Mouse (Mus musculus): ENCODE data around the gene Myo1g. TPM values are rescaled to one million over a fixed set of nuclear protein-coding genes. Genes with fewer than 3 reads are reported as not detected.
"Not testable (repeated sequence)": the region's sequence is repeated elsewhere in the genome, so short reads cannot be mapped to it uniquely, and the experiment has no call there.

The Myo1g gene
- polyA plus RNA-seq, 1 experiment from 2014 or later = 0.64 TPM

DNA sequence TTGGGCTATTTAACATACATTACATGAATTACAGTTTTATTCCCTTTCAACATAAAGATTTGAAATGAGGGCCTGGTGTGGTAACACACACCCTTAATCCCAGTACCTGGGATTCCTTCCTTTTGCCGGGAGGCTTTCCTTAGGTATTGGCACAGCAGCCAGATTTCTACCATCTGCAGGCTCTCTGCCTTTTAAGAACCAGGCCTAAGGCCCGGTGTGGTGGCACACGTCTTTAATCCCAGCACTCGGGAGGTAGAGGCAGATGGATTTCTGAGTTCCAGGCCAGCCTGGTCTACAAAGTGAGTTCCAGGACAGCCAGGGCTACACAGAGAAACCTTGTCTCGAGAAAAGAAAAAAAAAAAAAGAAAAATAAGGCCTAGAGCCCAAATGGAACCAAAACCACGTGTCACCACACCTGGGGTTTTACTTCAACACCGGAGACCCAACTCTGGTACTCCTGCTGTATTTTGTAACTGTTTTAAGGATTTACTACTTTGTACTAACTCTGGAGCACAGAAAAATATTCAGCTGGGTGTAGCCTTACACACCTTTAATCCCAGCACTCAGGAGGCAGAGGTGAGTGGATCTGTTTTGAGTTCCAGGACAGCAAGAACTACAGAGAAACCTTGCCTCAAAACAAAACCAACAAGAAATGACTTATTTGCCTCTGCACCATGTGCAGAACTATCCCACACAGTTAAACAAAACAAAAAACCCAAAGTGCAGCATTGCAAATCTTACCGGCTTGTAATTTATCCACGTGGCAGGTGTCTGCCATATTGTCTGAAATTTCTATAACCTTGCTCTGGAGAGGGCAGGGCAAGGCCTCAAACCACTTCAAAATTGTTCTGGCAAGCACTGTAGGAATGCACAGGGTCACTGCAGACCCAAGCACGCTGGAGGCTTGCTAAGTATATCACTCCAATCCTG, 6.8 kb upstream of the Myo1g start:
- H3K4me1 ChIP-seq (ENCODE audit: control insufficient read depth, insufficient read depth, low read length) = no peaks in the 10 kb centered on the region
- no peak for DNase-seq (ENCODE audit: low spot score)
- ATAC-seq (ENCODE audit: insufficient number of reproducible peaks, low FRiP score, low TSS enrichment, low read depth) = no peak
- peaks cover 16% of the 10 kb centered on the region; the same call in 1 of the 2 replicates for H3K36me3 ChIP-seq (ENCODE audit: control insufficient read depth, insufficient read depth, low read length)
- peak overlapping the region; percentile 68 for H3K4me3 ChIP-seq (ENCODE audit: low read depth, low read length)
- peak overlapping the region; percentile 88 for H3K4me2 ChIP-seq (ENCODE audit: low read depth, severe bottlenecking)
- peak overlapping the region; percentile 77 for H3K9ac ChIP-seq (ENCODE audit: low read length)
- H3K9me3 ChIP-seq (ENCODE audit: control insufficient read depth, low read length) = no peaks in the 10 kb centered on the region
- WGBS = 15% methylated on average over 10 of the region's 10 CpGs
- no peaks in the 10 kb centered on the region for H3K27me3 ChIP-seq (ENCODE audit: control insufficient read depth, insufficient read depth, low read length)
- H3K27ac ChIP-seq (replicated peaks; ENCODE audit: low read depth, low read length) = peak overlapping the region; percentile 70; the same call in 1 of the 2 replicates

DNA sequence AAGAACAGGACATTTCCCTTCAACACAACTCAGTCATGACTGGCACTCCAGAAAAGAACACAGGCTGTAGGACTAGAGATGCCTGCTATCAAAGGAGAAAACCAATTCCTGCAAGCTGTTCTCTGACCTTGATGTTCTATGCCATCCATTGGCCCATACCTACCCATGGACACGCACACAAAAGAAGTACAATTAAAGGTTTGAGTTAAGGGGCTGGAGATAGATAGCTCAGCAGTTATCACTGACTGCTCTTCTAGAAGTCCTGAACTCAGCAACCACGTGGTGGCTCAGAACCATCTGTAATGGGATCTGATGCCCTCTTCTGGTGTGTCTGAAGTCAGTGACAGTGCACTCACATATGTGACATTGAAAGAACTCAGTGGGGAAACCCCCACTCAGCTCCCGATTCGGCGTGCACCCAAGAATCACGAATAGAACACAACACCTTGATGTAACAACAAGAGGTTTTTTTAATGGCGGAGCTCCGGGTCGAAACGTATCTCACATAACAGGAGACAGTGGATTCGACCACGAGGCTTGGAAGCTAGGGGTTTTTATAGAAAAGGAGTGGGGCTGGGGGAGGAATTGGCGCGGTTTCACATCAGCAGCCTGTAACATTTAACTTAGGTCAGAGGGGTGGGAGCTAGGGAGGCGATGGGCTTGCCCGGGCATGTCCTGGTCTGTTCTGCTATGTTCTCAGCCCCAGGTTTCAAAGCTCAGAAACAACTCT, 5.9 kb upstream of the Myo1g start:
- H3K27ac ChIP-seq (replicated peaks; ENCODE audit: low read depth, low read length); ATAC-seq (ENCODE audit: insufficient number of reproducible peaks, low FRiP score, low TSS enrichment, low read depth); H3K27me3 ChIP-seq (ENCODE audit: control insufficient read depth, insufficient read depth, low read length); H3K9ac ChIP-seq (ENCODE audit: low read length); H3K4me1 ChIP-seq (ENCODE audit: control insufficient read depth, insufficient read depth, low read length); H3K9me3 ChIP-seq (ENCODE audit: control insufficient read depth, low read length); DNase-seq (ENCODE audit: low spot score): not testable (repeated sequence)
- 71% methylated on average over 12 of the region's 16 CpGs for WGBS
- Histone ChIP-seq H3K4me3 (ENCODE audit: low read depth, low read length) (peak overlapping the region; percentile 68), H3K36me3 (ENCODE audit: control insufficient read depth, insufficient read depth, low read length) (peaks cover 16% of the 10 kb centered on the region; the same call in 1 of the 2 replicates), H3K4me2 (ENCODE audit: low read depth, severe bottlenecking) (peak overlapping the region; percentile 88)

DNA sequence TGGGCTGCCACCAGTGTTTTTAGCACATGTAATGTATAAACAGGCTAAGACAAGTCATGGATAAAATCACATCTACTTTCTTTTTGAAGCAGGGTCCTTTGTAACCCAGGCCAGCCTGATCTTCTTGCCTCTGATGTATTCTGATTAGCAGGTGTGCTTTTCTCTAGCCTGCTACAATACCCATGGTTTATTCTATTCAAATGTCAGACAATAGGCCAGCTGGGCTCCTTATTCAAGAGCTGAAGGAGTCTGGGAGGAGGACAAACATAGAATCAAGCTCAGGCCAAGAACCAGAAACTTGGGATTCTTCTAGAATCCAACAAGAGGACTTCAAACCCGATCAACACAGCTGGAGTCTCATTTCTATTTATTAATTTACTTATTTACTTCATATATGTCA, 4.5 kb upstream of the Myo1g start:
- H3K4me2 ChIP-seq (ENCODE audit: low read depth, severe bottlenecking) = no peak overlapping the region
- DNase-seq (ENCODE audit: low spot score) = no peak
- H3K36me3 ChIP-seq (ENCODE audit: control insufficient read depth, insufficient read depth, low read length) = peaks cover 16% of the 10 kb centered on the region; the same call in 1 of the 2 replicates
- H3K9me3 ChIP-seq (ENCODE audit: control insufficient read depth, low read length) = no peaks in the 10 kb centered on the region
- no peak overlapping the region for H3K27ac ChIP-seq (replicated peaks; ENCODE audit: low read depth, low read length)
- no peak overlapping the region for H3K4me3 ChIP-seq (ENCODE audit: low read depth, low read length)
- WGBS = 87% methylated on average over 1 of the region's 1 CpGs
- ATAC-seq (ENCODE audit: insufficient number of reproducible peaks, low FRiP score, low TSS enrichment, low read depth) = no peak
- no peaks in the 10 kb centered on the region for H3K27me3 ChIP-seq (ENCODE audit: control insufficient read depth, insufficient read depth, low read length)
- H3K4me1 ChIP-seq (ENCODE audit: control insufficient read depth, insufficient read depth, low read length) = no peaks in the 10 kb centered on the region
- H3K9ac ChIP-seq (ENCODE audit: low read length) = no peak overlapping the region

DNA sequence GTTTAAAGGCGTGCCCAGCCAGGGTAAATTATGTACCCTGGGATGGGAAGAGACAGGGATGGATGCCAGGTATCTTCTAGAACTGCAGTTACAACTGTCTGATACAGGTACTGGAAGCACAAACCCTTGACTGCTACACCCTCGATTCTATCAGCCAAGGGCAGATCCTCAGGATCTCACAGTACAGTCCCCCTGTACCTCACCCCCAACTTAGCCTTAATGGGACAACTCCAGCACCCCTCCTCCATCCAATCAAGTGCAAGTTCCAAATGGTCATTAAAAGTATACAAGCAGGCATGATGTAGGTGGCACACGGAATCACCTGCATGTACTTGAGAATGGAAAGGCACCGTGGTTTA, 4.1 kb upstream of the Myo1g start:
- H3K4me3 ChIP-seq (ENCODE audit: low read depth, low read length) = no peak overlapping the region
- 88% methylated on average over 4 of the region's 4 CpGs for WGBS

DNA sequence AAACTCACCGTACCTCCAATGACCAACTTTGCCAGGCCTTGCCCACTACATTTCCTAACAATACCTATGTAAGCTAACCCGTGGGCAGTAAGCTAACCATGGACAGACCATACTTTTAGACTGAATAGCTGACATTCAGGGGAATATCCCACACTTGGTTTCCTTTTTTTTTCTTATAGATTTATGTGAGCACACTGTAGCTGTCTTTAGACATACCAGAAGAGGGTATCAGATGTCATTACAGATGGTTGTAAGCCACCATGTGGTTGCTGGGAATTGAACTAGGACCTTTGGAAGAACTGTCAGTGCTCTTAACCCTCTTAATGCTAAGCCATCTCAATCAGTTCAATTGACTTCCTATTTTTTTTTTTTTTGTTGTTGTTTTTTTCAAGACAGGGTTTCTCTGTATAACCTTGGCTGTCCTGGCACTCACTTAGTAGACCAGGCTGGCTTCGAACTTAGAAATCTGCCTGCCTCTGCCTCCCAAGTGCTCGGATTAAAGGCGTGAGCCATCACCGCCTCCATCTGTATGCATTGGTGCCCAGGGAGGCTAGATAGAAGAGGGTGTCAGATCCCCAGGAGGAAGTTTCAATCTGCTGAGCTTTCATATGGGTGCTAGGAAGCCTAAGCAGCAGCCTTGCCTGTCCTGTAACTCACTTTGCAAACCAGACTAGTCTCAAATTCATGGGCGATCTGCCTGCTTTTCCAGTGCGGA, 3.6 kb upstream of the Myo1g start:
- no peak for DNase-seq (ENCODE audit: low spot score)

More for the DNA sequence above, 4.1 kb upstream of the Myo1g start:
- DNase-seq (ENCODE audit: low spot score) (no peak), ATAC-seq (ENCODE audit: insufficient number of reproducible peaks, low FRiP score, low TSS enrichment, low read depth) (no peak)
- Histone ChIP-seq H3K9ac (ENCODE audit: low read length) (no peak overlapping the region), H3K9me3 (ENCODE audit: control insufficient read depth, low read length) (no peaks in the 10 kb centered on the region), H3K4me2 (ENCODE audit: low read depth, severe bottlenecking) (no peak overlapping the region), H3K36me3 (ENCODE audit: control insufficient read depth, insufficient read depth, low read length) (peaks cover 16% of the 10 kb centered on the region; the same call in 1 of the 2 replicates), H3K27ac (replicated peaks; ENCODE audit: low read depth, low read length) (no peak overlapping the region), H3K4me1 (ENCODE audit: control insufficient read depth, insufficient read depth, low read length) (no peaks in the 10 kb centered on the region), H3K27me3 (ENCODE audit: control insufficient read depth, insufficient read depth, low read length) (no peaks in the 10 kb centered on the region)

DNA sequence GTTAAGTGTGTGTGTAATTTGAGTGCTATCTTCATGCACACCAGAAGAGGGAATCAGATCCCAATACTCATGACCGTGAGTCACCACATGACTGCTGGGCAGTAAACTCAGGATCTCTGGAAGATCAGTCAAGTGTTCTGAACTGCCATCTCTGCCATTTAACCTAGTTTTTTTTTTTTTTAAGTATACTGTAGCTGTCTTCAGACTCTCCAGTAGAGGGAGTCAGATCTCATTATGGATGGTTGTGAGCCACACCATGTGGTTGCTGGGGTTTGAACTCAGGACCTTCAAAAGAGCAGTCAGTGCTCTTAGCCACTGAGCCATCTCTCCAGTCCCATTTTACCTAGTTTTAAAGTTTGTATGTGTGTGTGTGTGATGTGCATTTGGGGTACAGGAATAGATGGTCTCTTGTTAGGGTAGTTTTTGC, 2.9 kb upstream of the Myo1g start:
- ATAC-seq (ENCODE audit: insufficient number of reproducible peaks, low FRiP score, low TSS enrichment, low read depth) = no peak
- no peak for DNase-seq (ENCODE audit: low spot score)
- no peak overlapping the region for H3K4me3 ChIP-seq (ENCODE audit: low read depth, low read length)
- 33% methylated on average over 1 of the region's 1 CpGs for whole genome bisulfite sequencing
- no peak overlapping the region for H3K4me2 ChIP-seq (ENCODE audit: low read depth, severe bottlenecking)
- no peaks in the 10 kb centered on the region for H3K27me3 ChIP-seq (ENCODE audit: control insufficient read depth, insufficient read depth, low read length)
- H3K36me3 ChIP-seq (ENCODE audit: control insufficient read depth, insufficient read depth, low read length) = peaks cover 16% of the 10 kb centered on the region; the same call in 1 of the 2 replicates
- no peak overlapping the region for H3K9ac ChIP-seq (ENCODE audit: low read length)
- H3K4me1 ChIP-seq (ENCODE audit: control insufficient read depth, insufficient read depth, low read length) = no peaks in the 10 kb centered on the region
- no peak overlapping the region for H3K27ac ChIP-seq (replicated peaks; ENCODE audit: low read depth, low read length)
- no peaks in the 10 kb centered on the region for H3K9me3 ChIP-seq (ENCODE audit: control insufficient read depth, low read length)

More for the DNA sequence above, 3.6 kb upstream of the Myo1g start:
- WGBS = 85% methylated on average over 8 of the region's 8 CpGs
- Histone ChIP-seq H3K9me3 (ENCODE audit: control insufficient read depth, low read length) (no peaks in the 10 kb centered on the region), H3K9ac (ENCODE audit: low read length) (no peak overlapping the region), H3K4me1 (ENCODE audit: control insufficient read depth, insufficient read depth, low read length) (no peaks in the 10 kb centered on the region), H3K27ac (replicated peaks; ENCODE audit: low read depth, low read length) (no peak overlapping the region), H3K27me3 (ENCODE audit: control insufficient read depth, insufficient read depth, low read length) (no peaks in the 10 kb centered on the region), H3K4me2 (ENCODE audit: low read depth, severe bottlenecking) (no peak overlapping the region), H3K4me3 (ENCODE audit: low read depth, low read length) (no peak overlapping the region), H3K36me3 (ENCODE audit: control insufficient read depth, insufficient read depth, low read length) (peaks cover 16% of the 10 kb centered on the region; the same call in 1 of the 2 replicates)
- ATAC-seq (ENCODE audit: insufficient number of reproducible peaks, low FRiP score, low TSS enrichment, low read depth) = no peak

DNA sequence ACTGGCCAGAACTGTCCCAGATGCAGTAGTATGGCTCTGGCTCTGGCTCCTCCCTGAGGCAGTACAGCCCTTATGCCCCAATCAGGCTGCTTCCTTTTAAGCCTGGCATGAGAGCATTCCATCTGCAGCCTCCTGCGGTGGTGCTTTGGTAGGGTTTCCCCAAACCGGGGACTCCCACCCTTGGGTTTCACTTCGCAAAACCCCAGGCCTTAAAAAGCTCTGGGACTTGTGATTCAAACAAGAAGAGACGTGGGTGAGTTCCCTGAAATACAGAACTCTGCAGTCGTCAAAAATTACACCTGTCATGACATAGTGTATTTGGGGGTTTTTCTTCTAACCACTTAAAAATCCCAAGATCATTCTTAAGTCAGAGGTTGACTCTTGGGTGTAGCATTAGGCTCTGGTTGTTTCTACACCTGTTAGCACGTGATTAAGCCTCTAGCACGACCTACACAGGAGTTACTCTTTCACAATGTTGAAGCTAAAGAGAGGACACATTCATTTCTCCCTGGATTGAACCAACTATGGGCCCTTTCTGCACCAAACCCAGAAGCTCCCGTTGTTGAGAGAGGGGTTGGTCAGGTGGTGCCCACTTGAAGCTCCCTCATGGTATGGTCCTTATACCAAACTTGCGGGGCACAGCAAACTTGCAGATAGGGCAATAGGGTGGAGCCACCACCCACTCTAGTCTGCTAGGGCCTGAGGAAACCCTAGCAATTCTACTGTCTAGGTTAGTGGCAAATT, 2.2 kb upstream of the Myo1g start:
- ATAC-seq (ENCODE audit: insufficient number of reproducible peaks, low FRiP score, low TSS enrichment, low read depth) (no peak), DNase-seq (ENCODE audit: low spot score) (no peak)
- Histone ChIP-seq H3K9me3 (ENCODE audit: control insufficient read depth, low read length) (no peaks in the 10 kb centered on the region), H3K27ac (replicated peaks; ENCODE audit: low read depth, low read length) (no peak overlapping the region), H3K9ac (ENCODE audit: low read length) (no peak overlapping the region), H3K36me3 (ENCODE audit: control insufficient read depth, insufficient read depth, low read length) (peaks cover 16% of the 10 kb centered on the region; the same call in 1 of the 2 replicates), H3K4me3 (ENCODE audit: low read depth, low read length) (no peak overlapping the region), H3K4me1 (ENCODE audit: control insufficient read depth, insufficient read depth, low read length) (no peaks in the 10 kb centered on the region), H3K4me2 (ENCODE audit: low read depth, severe bottlenecking) (no peak overlapping the region), H3K27me3 (ENCODE audit: control insufficient read depth, insufficient read depth, low read length) (no peaks in the 10 kb centered on the region)
- WGBS = 78% methylated on average over 9 of the region's 9 CpGs
